Mouse (Mus musculus) adrenal gland (tissue): ENCODE data around the gene Maml3.

Experiments
- intact Hi-C: fragments of 180-260 bp; cut with DNase I; formaldehyde crosslinking; loops from one replicate; pipeline ENCODE4 v1.15.1; 2025

Maml3 gene

GRCm38 (mm10) chr3:51963891-51964593 lies 140.8 kb downstream of the Maml3 start:
- intact Hi-C loops: no loop called here

DNA sequence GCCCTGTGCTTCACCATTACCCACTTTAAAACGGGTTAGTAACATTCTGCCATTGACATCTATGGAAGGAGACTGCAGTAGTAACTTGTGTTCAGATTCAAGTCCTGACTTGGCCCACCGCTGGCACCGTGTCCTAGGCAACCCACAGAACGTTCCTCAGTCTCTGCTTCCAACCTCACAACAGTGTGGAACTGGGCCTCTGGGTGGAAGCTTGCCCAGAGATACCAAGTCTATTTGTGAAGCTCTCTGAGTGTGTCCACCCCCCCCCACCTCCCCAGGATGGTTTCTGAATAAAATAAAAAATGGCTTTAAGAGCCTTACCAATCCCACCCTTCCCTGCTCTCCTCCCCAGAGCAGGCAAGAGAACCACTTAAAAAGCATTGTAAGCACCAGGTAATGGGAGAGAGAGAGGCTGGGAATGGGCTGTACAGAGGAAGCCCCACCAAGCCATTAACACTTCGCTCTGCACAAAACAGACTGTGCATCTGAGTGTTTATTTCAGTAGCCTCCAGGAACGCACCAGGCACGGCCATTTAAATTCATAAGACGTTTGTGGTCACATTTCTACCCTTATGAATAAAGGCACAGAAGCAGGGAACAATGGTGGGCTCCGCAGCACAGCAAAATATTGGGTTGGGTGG lies 141.6 kb downstream of the Maml3 start:
- intact Hi-C loops: no loop called here

GRCm38 (mm10) chr3:51958751-51959150 lies 146.1 kb downstream of the Maml3 start:
- intact Hi-C loops: no loop called here

DNA sequence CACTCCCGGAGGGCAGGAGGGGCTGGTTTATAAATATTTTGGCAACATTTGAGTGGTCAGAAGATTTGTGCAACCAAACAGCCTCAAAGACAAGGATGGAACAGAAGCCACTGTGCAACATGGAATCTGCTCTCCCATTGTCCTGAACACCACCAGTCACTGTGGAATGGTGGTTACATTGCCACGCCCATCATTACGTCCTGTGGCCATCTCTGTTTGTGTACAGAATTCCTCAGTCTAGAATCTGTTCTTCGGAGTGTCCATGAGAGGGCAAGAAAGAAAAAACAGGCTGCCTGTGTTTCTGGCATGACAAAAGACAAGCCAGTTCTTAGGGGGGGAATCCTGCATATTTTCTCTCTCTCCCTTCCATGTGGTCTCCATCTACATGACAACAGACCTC lies 150.4 kb downstream of the Maml3 start:
- intact Hi-C loops: no loop called here

DNA sequence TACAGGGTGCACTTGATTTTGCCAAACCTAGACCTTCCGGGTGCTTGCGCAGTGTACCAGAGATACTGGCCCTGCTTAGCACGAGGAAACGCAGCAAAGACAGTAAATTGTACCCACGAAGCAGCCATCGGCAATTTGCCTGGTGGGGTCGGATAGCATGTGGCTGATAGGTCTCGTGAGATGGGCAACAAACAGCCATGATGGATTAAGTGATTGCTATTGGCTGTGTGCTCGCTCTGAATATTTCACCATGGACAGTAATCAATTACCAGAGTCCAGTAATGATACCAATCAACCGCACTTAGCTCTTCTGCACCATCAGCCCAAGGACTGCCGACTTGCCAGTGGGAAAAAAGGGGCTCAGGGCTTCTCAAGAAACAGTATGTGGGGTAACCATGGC lies 150.9 kb downstream of the Maml3 start:
- intact Hi-C loops: no loop called here

- intact Hi-C loops: no loop called here
Observed at GRCm38 (mm10) chr3:51952728-51953623, 151.9 kb downstream of the Maml3 start.

- intact Hi-C loops: no loop called here
Observed at GRCm38 (mm10) chr3:51952267-51952666, 152.6 kb downstream of the Maml3 start.

GRCm38 (mm10) chr3:51949651-51950050 lies 155.2 kb downstream of the Maml3 start:
- intact Hi-C loops: no loop called here

GRCm38 (mm10) chr3:51947168-51947567 lies 157.7 kb downstream of the Maml3 start:
- intact Hi-C loops: no loop called here

DNA sequence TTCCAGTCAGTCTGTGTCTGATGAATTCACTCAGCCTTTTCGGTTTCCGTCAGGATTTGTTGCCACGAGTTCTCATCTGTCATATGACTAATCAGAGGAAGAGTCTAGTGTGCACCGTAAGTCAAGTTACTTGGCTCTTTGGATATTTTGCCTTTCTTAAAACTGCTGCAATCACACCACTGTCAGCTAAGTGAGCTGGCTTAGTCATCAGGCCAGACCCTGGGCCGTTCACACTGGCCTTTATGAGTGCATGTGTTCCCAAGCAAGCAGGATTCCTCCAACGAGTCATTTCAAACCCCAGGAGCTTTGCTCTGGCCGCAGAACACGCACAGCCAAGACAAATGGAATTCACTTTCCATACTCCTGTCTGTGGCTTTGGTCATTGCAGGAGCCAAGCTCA lies 161.2 kb downstream of the Maml3 start:
- intact Hi-C loops: no loop called here

DNA sequence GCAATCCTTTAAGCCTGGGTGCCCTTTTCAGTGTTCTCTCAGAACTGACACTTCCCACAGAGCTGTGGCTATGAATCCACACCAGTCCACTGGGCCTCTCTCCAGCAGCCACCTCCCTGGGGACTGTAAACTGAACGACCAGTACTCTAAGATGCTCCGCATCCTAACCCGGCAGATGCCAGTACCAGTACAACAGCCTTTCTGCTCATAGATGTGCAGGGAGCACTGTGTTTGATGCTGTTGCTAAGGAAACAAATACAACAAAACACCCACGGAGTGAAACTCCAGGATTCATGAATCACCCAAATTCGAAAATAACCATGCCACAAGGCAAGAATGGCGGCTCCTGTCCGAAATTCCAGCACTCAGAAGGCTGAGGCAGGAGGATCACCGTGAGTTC lies 163.1 kb downstream of the Maml3 start:
- intact Hi-C loops: no loop called here

DNA sequence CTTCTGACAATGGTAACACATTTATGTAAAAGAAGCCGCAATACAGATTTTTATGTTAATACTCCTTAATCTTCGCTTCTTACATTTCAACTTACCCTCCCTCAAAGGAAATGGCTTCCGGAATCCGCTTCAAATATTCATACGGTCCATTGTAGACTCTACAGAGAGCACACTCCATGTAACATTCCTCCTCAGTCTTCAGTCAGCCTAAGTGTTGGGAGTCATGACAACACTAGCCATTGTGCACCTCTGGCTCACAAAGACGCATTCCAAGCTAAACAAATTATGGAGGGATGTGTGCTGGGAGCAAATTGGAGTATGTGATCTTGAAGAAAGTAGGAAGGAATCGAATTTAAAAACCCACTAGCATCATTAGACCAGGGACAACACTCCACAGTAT lies 165.0 kb downstream of the Maml3 start:
- intact Hi-C loops: no loop called here

DNA sequence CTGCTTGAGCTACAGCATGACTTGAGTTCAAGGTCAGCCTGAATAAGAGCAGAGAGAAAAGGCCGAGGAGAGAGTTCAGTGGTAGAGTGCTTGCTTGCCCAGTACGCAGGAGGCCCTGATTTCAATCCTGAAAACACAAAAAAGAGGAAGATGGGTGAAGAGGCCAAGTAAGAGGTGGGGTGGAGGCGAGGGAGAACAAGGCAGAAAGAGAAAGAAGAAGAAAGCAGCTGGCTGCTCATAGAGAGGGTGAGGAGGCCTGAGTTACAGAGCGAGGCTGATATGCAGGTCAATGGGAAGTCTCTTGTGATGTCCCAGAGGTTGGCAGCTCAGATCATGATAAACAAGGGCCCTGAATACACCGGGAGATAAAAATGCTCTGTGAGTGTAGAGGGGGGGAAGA lies 165.8 kb downstream of the Maml3 start:
- intact Hi-C loops: no loop called here

GRCm38 (mm10) chr3:51937176-51937575 lies 167.7 kb downstream of the Maml3 start:
- intact Hi-C loops: no loop called here

- intact Hi-C loops: no loop called here
Observed at GRCm38 (mm10) chr3:51934531-51935485, 170.1 kb downstream of the Maml3 start.

DNA sequence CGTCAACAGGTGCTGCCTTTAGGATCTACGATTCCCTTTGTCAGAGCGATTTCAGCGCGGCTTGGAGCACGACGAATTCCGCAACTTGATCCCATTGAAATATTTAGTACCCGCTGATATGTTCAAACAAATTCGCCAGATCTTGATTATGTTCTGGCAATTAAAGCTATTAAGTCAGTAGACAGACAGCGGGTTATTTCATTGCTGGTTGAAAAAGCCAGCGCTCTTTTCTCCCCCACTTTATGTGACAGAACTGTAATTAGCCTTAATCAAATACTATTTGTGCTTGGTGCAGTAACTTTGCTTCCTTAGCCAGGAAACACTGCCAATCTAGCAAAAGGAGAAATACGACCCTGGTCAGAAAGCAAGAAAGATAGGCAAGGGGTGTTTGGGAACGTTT lies 176.7 kb downstream of the Maml3 start:
- intact Hi-C loops: no loop called here

GRCm38 (mm10) chr3:51927591-51927990 lies 177.3 kb downstream of the Maml3 start:
- intact Hi-C loops: no loop called here

DNA sequence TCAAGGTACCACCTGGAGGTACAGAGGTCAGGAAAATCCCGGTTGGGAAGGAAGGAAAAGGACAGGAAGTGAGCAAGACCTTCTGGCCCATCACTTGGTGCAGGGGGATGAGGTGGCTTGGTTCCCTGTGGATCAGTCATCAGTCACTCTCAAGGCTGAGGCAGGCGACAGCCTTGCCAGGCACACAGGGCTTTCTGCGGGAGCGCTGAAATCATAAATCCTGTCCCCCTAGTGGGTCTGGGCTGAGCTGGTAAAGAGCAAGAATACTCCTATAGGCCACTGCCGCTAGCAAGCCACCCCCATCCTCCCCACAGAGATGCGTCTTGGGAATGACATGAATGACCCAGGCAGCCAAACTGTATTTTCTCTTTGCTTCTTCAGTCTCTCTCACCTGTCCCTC lies 177.8 kb downstream of the Maml3 start:
- intact Hi-C loops: no loop called here

- intact Hi-C loops: no loop called here
Observed at GRCm38 (mm10) chr3:51925758-51926157, 179.1 kb downstream of the Maml3 start.

- intact Hi-C loops: no loop called here
Observed at GRCm38 (mm10) chr3:51924636-51925035, 180.2 kb downstream of the Maml3 start.

- intact Hi-C loops: no loop called here
Observed at GRCm38 (mm10) chr3:51923800-51924199, 181.1 kb downstream of the Maml3 start.
